Mouse (Mus musculus) erythroblast, adult 5-6 weeks (primary cell): ENCODE results near the gene Gm5797. TPM values are rescaled to one million over a fixed set of nuclear protein-coding genes. Genes with fewer than 3 reads are reported as not detected.
"Not testable (repeated sequence)": the region's sequence is repeated elsewhere in the genome, so short reads cannot be mapped to it uniquely, and the experiment has no call there.

Source experiments
- ATAC-seq: replicated peaks from 2 replicates; pipeline ENCODE4 v1.8.0; 2016; ENCODE audit warnings: moderate number of reproducible peaks, mild to moderate bottlenecking, moderate TSS enrichment, inconsistent platforms; ENCODE audit not compliant: poor library complexity, low FRiP score, severe bottlenecking
- total RNA-seq, 2 experiments: library from RNA; stranded (forward) in 1 of 2; stranded (reverse) in 1 of 2; fragments of 150-400 nt in 1 of 2; fragments of 200-764, 138-1000 nt in 1 of 2; gene quantifications; 2 replicates each; pipeline versions ENCODE4 v1.2.3 to v1.2.4; 2015 to 2017; ENCODE audit warnings: low replicate concordance in 2 of 2

The Gm5797 gene
- total RNA-seq (2015; ENCODE audit: low replicate concordance) = not detected in 2 replicates
- total RNA-seq (2017; ENCODE audit: low replicate concordance) = not detected in 2 replicates

DNA sequence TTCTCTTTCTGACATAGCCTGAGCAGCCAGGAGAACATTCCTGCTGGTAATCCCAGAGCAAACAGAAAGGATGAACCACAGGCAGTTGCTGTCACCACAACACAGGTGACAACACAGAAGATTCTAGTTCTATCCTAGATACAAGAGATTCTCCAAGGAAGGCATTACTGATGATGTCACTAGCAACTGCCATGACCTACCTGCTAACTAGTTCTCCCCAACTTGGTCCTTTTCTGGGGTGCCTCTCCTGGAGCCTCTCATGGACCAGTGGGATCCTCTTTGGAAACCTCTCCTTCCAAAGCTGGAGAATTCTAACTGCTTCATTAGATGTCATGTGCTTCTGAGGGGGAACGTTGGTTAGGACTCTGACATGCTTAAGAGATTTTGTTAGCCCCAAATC is at the start of gene Gm5797:
Gene Gm5797, minus strand, starts transcription at position 101 of the 400 bp plus-strand sequence.
- not testable (repeated sequence) for ATAC-seq

DNA sequence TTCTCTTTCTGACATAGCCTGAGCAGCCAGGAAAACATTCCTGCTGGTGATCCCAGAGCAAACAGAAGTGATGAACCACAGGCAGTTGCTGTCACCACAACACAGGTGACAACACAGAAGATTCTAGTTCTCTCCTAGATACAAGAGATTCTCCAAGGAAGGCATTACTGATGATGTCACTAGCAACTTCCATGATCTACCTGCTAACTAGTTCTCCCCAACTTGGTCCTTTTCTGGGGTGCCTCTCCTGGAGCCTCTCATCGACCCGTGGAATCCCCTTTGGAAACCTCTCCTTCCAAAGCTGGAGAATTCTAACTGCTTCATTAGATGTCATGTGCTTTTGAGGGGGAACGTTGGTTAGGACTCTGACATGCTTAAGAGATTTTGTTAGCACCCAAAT is 32.8 kb upstream of the Gm5797 start, which contains the start of gene Gm8374:
Gene Gm8374, minus strand, starts transcription at position 101 of the 400 bp plus-strand sequence.
- not testable (repeated sequence) for ATAC-seq

DNA sequence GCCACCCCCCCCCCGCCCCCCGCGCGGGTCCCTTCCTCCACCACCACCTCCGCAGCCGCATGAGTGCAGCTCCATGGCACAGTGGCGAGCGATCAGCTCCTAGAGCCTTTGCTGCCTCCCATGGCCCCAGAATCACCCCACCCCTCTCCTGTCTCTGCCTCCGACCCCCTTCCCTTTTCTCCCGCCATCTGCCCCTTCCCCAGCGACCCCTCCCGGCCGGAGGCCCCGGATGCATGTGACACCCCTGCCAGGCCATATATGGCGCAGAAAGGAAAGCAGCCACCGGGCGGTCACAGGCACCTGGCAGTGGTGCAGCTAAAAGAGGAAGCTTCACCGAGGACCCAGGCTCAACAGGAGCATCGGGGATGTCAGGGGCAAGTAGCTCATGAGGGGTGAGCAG is 17.1 kb downstream of the Gm5797 start:
- ATAC-seq = not testable (repeated sequence)

DNA sequence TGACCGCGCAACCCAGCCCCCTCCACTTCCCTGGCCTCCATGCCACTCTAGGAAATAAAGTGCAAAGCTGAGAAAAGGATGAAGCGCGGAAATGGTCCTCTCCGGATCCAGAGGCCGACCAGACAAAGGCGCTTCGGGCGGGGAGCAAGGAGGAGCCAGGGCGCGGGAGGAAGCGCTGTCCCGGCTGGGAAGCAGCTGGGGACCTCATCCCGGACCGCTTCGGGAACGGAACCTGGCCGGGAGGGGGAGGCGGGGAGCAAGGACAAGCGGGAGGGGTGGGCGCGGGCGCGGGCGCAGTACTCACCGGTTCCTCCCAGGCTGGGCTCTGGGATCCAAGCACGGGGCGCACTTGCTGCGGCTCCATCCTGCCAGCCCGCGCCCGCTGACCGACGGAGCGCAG is 17.5 kb downstream of the Gm5797 start, which contains the start of gene Gm3739:
Gene Gm3739, minus strand, starts transcription at position 389 of the 400 bp plus-strand sequence.
- not testable (repeated sequence) for ATAC-seq

Other genes with a start within 250 kb of the Gm5797 start
- not detected in 2 replicates for gene Gm3696, start 231.8 kb downstream of the Gm5797 start, total RNA-seq (2015; ENCODE audit: low replicate concordance)
- gene Gm3696, start 231.8 kb downstream of the Gm5797 start, total RNA-seq (2017; ENCODE audit: low replicate concordance) = not detected in 2 replicates
- gene Gm6676, start 207.0 kb downstream of the Gm5797 start, total RNA-seq (2015; ENCODE audit: low replicate concordance) = not detected in 2 replicates
- not detected in 2 replicates for gene Gm6676, start 207.0 kb downstream of the Gm5797 start, total RNA-seq (2017; ENCODE audit: low replicate concordance)
- not detected in 2 replicates for gene Gm3512, start 157.9 kb downstream of the Gm5797 start, total RNA-seq (2015; ENCODE audit: low replicate concordance)
- not detected in 2 replicates for gene Gm3512, start 157.9 kb downstream of the Gm5797 start, total RNA-seq (2017; ENCODE audit: low replicate concordance)
- not detected in 2 replicates for gene Gm16434, start 137.9 kb downstream of the Gm5797 start, total RNA-seq (2015; ENCODE audit: low replicate concordance)
- gene Gm16434, start 137.9 kb downstream of the Gm5797 start, total RNA-seq (2017; ENCODE audit: low replicate concordance) = not detected in 2 replicates
- gene Gm3727, start 67.7 kb downstream of the Gm5797 start, total RNA-seq (2015; ENCODE audit: low replicate concordance) = not detected in 2 replicates
- gene Gm3727, start 67.7 kb downstream of the Gm5797 start, total RNA-seq (2017; ENCODE audit: low replicate concordance) = not detected in 2 replicates
- not detected in 2 replicates for gene Gm3739, start 17.3 kb downstream of the Gm5797 start, total RNA-seq (2015; ENCODE audit: low replicate concordance)
- gene Gm3739, start 17.3 kb downstream of the Gm5797 start, total RNA-seq (2017; ENCODE audit: low replicate concordance) = not detected in 2 replicates
- not detected in 2 replicates for gene Gm8374, start 32.7 kb upstream of the Gm5797 start, total RNA-seq (2015; ENCODE audit: low replicate concordance)
- gene Gm8374, start 32.7 kb upstream of the Gm5797 start, total RNA-seq (2017; ENCODE audit: low replicate concordance) = not detected in 2 replicates
- not detected in 2 replicates for gene Gm3755, start 118.5 kb upstream of the Gm5797 start, total RNA-seq (2015; ENCODE audit: low replicate concordance)
- gene Gm3755, start 118.5 kb upstream of the Gm5797 start, total RNA-seq (2017; ENCODE audit: low replicate concordance) = not detected in 2 replicates
- not detected in 2 replicates for gene Gm3752, start 151.4 kb upstream of the Gm5797 start, total RNA-seq (2015; ENCODE audit: low replicate concordance)
- gene Gm3752, start 151.4 kb upstream of the Gm5797 start, total RNA-seq (2017; ENCODE audit: low replicate concordance) = not detected in 2 replicates
- gene Gm3558, start 236.2 kb upstream of the Gm5797 start, total RNA-seq (2015; ENCODE audit: low replicate concordance) = not detected in 2 replicates
- not detected in 2 replicates for gene Gm3558, start 236.2 kb upstream of the Gm5797 start, total RNA-seq (2017; ENCODE audit: low replicate concordance)